ENCODE assay signal across 1 mouse cellular context in genomic region chr13:36096684-36097383, GRCm38 (mm10).
TF ChIP-seq lines count a peak whose summit lies in the region.

No protein-coding gene starts in this region.

TF ChIP-seq in MEL, 35 proteins besides CTCF, POLR2A, EP300 and RAD21 (continued from another document):
- peak; percentile 53; the same call in 1 of the 2 replicates for TF ChIP-seq ZKSCAN1 (IDR thresholded peaks at IDR 0.05; ENCODE audit: low read depth, low read length)
- peak; percentile 68 for TF ChIP-seq MXI1 (IDR thresholded peaks at IDR 0.05; ENCODE audit: low read depth, low read length)
- TF ChIP-seq ETS1 (IDR thresholded peaks at IDR 0.05; ENCODE audit: low read depth, low read length), result 0 out of 2 replicates have a peak, but pooled peaks have one; percentile 49
- peak; percentile 53; the same call in 1 of the 2 replicates for TF ChIP-seq MAX (IDR thresholded peaks at IDR 0.05; ENCODE audit: low read length)
- no peak for TF ChIP-seq POLR2AphosphoS2 (IDR thresholded peaks at IDR 0.05; ENCODE audit: low read length)
- TF ChIP-seq ZMIZ1 (IDR thresholded peaks at IDR 0.05; ENCODE audit: low read depth, low read length), result no peak
- no peak for TF ChIP-seq MAFK (IDR thresholded peaks at IDR 0.05; ENCODE audit: borderline replicate concordance, low read depth, low read length)
- TF ChIP-seq TCF12 (IDR thresholded peaks at IDR 0.05; ENCODE audit: low read depth, low read length), result peak; percentile 73
- TF ChIP-seq SMC3 (IDR thresholded peaks at IDR 0.05; ENCODE audit: low read depth, low read length), result no peak
- TF ChIP-seq MEF2A (IDR thresholded peaks at IDR 0.05; ENCODE audit: extremely low read depth, insufficient replicate concordance, low read depth, low read length, poor library complexity, severe bottlenecking), result no peak
- peak; percentile 43; the same call in 1 of the 2 replicates for TF ChIP-seq RCOR1 (IDR thresholded peaks at IDR 0.05; ENCODE audit: low read depth, low read length)
- TF ChIP-seq KAT2A (conservative IDR thresholded peaks at IDR 0.05; ENCODE audit: low read depth, low read length), result no peak
